Mouse (Mus musculus) lung, embryonic 15.5 days (tissue): ENCODE results near the gene Alkbh7. TPM values are rescaled to one million over a fixed set of nuclear protein-coding genes. Genes with fewer than 3 reads are reported as not detected.

ENCODE experiments used
- ATAC-seq: fragments of 200-750 bp; cut with Nextera tagmentation; 2 replicates; pipeline ENCODE4 v1.8.0; 2017; ENCODE audit warnings: moderate number of reproducible peaks, borderline replicate concordance; ENCODE audit not compliant: low FRiP score, low TSS enrichment; ENCODE audit errors: extremely low read depth
- H3K27ac ChIP-seq: fragments of 300-500 bp; sonication (generic); 2 replicates; pipeline ENCODE4 v1.5.1; 2015; ENCODE audit warnings: moderate library complexity, mild to moderate bottlenecking, inconsistent platforms
- H3K27me3 ChIP-seq: fragments of 300-500 bp; sonication (generic); 2 replicates; pipeline ENCODE4 v1.6.1; 2015; ENCODE audit warnings: inconsistent platforms
- H3K36me3 ChIP-seq: fragments of 300-500 bp; sonication (generic); 2 replicates; pipeline ENCODE4 v1.6.1; 2015; ENCODE audit warnings: inconsistent platforms
- H3K4me1 ChIP-seq: fragments of 300-500 bp; sonication (generic); 2 replicates; pipeline ENCODE4 v1.6.1; 2015; ENCODE audit warnings: inconsistent platforms
- H3K4me2 ChIP-seq: fragments of 300-500 bp; sonication (generic); 2 replicates; pipeline ENCODE4 v1.6.1; 2015; ENCODE audit warnings: inconsistent platforms, mild to moderate bottlenecking, moderate library complexity
- H3K4me3 ChIP-seq: fragments of 300-500 bp; sonication (generic); 2 replicates; pipeline ENCODE4 v1.5.1; 2015; ENCODE audit warnings: mild to moderate bottlenecking, inconsistent platforms
- H3K9ac ChIP-seq: fragments of 300-500 bp; sonication (generic); 2 replicates; pipeline ENCODE4 v1.6.1; 2015; ENCODE audit warnings: inconsistent platforms
- H3K9me3 ChIP-seq: fragments of 300-500 bp; sonication (generic); 2 replicates; pipeline ENCODE4 v1.6.1; 2016; ENCODE audit warnings: inconsistent platforms
- WGBS: fragments of 180-500 bp; shearing (Covaris S2); methylation state at CpG from one replicate; pipeline ENCODE4 v1.1.7; 2015; 5-methylcytosine and 5-hydroxymethylcytosine counted together
- polyA plus RNA-seq: library from polyadenylated mRNA; unstranded; fragments of >200 nt; fragmentation: Nextera tagmentation; extraction: Ambion mirVana; gene quantifications from 2 replicates; pipeline ENCODE4 v1.2.1, GENCODE M21; 2015

Gene Alkbh7
- polyA plus RNA-seq, 1 experiment from 2014 or later = 40.0 TPM

- Histone ChIP-seq H3K4me1 (peaks cover 22% of the 10 kb centered on the region), H3K9ac (peak overlapping the region; percentile 76), H3K27ac (peak overlapping the region; percentile 91), H3K4me3 (peak overlapping the region; percentile 79), H3K36me3 (peaks cover 31% of the 10 kb centered on the region), H3K27me3 (no peaks in the 10 kb centered on the region), H3K4me2 (peak overlapping the region; percentile 89), H3K9me3 (no peaks in the 10 kb centered on the region)
- under 1% methylated on average over 19 of the region's 19 CpGs for WGBS
- ATAC-seq = peak; percentile 37
These were observed 13.7 kb downstream of the Alkbh7 start for GRCm38 (mm10) chr17:57010911-57011235.

GRCm38 (mm10) chr17:57011236-57012141 lies 14.3 kb downstream of the Alkbh7 start, which contains the start of the genes Gtf2f1 and Gm17949:
Gene Gtf2f1, minus strand, starts transcription at chr17:57011288.
Gene Gm17949, plus strand, starts transcription at chr17:57011469.
- Histone ChIP-seq H3K4me3 (peak within 1 kb of the TSS; percentile 79), H3K36me3 (peaks cover 25% of the 10 kb centered on the region), H3K9me3 (no peaks in the 10 kb centered on the region), H3K27me3 (no peaks in the 10 kb centered on the region), H3K4me1 (peaks cover 22% of the 10 kb centered on the region), H3K4me2 (peak within 1 kb of the TSS; percentile 89), H3K27ac (peak within 1 kb of the TSS; percentile 91), H3K9ac (peak within 1 kb of the TSS; percentile 76)
- WGBS = under 1% methylated on average over 51 of the region's 51 CpGs
- ATAC-seq = peak; percentile 89

DNA sequence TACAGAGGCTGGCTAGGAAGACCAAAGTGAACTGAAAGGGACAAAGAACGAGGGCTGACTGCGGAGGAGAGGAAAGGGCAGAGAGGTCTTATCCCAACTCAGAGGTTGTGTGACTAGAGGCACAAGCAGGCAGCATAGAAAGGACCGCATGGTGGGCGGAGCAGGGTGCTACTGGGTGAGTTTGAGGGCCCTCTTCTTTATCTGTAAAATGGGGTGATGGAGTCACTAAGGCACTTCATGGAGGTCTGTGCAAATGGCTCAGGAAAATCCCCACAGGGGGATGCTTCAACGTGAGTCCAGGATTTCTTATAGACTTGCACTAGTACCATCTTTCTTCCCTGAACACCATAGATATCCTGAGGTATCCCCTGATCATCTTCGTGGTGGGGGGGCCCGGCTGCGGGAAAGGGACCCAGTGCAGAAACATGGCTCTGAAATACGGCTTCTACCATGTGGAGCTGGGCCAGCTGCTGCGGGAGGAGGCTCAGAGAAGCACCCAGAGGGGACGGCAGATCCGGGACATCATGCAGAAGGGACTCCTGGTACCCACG lies 15.2 kb downstream of the Alkbh7 start:
- H3K4me1 ChIP-seq = peaks cover 22% of the 10 kb centered on the region
- ATAC-seq = no peak
- WGBS = 62% methylated on average over 13 of the region's 13 CpGs
- peak overlapping the region; percentile 65 for H3K9ac ChIP-seq
- H3K9me3 ChIP-seq = no peaks in the 10 kb centered on the region
- H3K4me2 ChIP-seq = peak overlapping the region; percentile 83
- H3K4me3 ChIP-seq = peak overlapping the region; percentile 79
- peaks cover 16% of the 10 kb centered on the region for H3K36me3 ChIP-seq
- peak overlapping the region; percentile 91 for H3K27ac ChIP-seq
- no peaks in the 10 kb centered on the region for H3K27me3 ChIP-seq

DNA sequence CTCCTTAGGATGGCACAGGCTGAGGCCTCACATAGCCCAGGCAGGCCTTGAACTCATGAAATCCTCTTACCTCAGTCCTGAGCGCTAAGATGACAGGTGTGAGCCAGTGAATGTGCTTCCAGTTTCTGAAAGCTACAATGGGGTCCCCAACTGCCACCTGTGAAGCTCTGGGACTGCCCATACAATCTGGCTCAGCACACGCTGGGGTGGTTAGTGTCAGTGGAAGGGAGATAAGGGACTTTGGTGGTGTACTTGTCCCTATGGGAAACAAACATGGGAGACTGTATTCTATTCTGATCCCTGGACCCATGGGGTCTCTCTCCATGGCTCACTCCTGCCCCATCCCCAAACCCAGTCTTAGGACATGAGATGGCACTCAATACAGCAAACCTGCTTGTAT lies 22.6 kb downstream of the Alkbh7 start:
- peaks cover 52% of the 10 kb centered on the region for H3K36me3 ChIP-seq
- 77% methylated on average over 2 of the region's 2 CpGs for WGBS
- no peaks in the 10 kb centered on the region for H3K27me3 ChIP-seq
- H3K4me1 ChIP-seq = no peaks in the 10 kb centered on the region
- H3K27ac ChIP-seq = no peak overlapping the region
- H3K9me3 ChIP-seq = no peaks in the 10 kb centered on the region
- ATAC-seq = no peak
- H3K9ac ChIP-seq = no peak overlapping the region
- no peak overlapping the region for H3K4me2 ChIP-seq
- H3K4me3 ChIP-seq = no peak overlapping the region

DNA sequence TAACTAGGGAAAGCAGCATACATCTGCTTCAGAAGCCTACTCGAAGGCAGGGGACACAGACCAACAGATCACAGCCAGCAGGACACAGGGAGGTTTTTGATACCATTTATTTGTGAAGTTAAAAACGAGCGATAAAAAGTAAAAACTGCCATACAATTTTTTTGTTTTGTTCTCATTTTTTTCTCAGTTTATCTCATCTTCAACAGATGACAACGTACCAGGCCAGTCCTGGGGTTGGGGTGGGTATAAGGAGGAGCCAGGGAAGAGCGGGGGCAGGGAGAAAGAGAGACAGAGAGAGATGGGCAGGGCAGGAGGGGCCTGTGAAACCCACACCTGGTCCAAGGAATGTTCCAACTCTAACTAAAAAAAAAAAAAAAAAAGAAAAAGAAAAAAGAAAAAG lies 23.8 kb downstream of the Alkbh7 start:
- H3K36me3 ChIP-seq = peaks cover 65% of the 10 kb centered on the region

DNA sequence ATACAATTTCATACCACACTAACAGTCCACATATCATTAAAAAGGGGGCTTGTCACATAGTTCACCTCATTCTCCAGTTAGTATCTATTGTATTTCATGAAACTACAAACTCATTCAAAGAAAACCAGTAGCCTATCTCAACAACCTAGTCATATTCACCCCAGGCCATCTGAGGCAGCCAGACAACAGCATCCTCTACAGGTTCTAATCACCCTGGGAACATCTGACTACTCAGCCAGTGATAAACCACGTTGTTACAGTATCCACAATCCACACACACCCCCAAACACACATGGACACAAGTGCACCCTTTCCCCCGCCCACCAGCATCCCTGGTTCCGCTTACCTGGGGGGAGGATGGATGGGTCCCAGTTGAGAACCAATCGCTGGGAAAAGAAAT lies 30.3 kb downstream of the Alkbh7 start:
- peaks cover 17% of the 10 kb centered on the region for H3K4me1 ChIP-seq
- H3K27me3 ChIP-seq = no peaks in the 10 kb centered on the region
- peaks cover 65% of the 10 kb centered on the region for H3K36me3 ChIP-seq
- no peaks in the 10 kb centered on the region for H3K9me3 ChIP-seq
- no peak overlapping the region for H3K9ac ChIP-seq
- H3K4me3 ChIP-seq = no peak overlapping the region
- no peak overlapping the region for H3K27ac ChIP-seq
- no peak overlapping the region for H3K4me2 ChIP-seq
- no peak for ATAC-seq
- 88% methylated on average over 4 of the region's 4 CpGs for WGBS

More for the DNA sequence above, 23.8 kb downstream of the Alkbh7 start:
- Histone ChIP-seq H3K9ac (no peak overlapping the region), H3K4me3 (no peak overlapping the region), H3K27me3 (no peaks in the 10 kb centered on the region), H3K9me3 (no peaks in the 10 kb centered on the region), H3K4me2 (no peak overlapping the region), H3K4me1 (no peaks in the 10 kb centered on the region), H3K27ac (no peak overlapping the region)
- 92% methylated on average over 5 of the region's 5 CpGs for WGBS
- ATAC-seq = no peak

GRCm38 (mm10) chr17:57029691-57030090 lies 32.6 kb downstream of the Alkbh7 start:
- Histone ChIP-seq H3K9me3 (no peaks in the 10 kb centered on the region), H3K4me2 (peak overlapping the region; percentile 86), H3K9ac (peak overlapping the region; percentile 100), H3K36me3 (peaks cover 43% of the 10 kb centered on the region), H3K4me1 (peaks cover 17% of the 10 kb centered on the region), H3K27ac (no peak overlapping the region), H3K27me3 (no peaks in the 10 kb centered on the region), H3K4me3 (peak overlapping the region; percentile 77)
- WGBS = 30% methylated on average over 8 of the region's 8 CpGs
- ATAC-seq = no peak

DNA sequence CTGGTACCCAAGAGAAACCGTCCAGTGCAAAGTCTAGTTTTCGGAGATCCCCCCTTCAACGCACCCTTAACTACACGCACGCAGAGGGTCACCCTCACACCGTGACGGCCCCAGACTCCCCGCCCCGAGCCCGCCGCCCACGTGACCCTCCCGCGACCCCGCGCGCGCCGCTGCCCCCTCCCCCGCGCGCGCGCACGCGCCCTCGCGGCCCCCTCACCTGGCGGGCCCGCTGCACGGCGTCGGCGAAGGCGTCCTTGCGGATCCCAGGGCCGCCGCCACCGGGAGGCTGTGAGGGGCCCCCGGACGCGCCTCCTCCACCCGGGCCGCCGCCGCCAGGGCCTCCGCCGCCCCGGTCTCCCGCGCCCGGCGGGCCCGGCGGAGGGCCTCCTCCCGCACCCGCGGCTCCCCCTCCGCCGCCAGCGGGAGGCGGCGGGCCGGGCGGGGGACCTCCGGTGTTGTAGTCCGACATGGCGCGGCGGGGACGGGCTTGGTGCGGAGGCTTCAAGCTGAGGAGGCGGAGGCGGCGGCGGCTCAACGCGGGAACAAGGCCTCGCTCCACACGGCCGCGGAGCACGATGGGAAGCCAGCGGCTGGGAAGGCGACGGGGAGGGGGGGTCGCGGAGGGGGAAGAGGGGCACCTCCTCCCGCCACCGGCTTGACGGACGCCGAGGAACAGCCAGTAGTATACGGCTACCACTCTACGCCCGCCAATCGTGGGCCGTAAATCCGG lies 34.0 kb downstream of the Alkbh7 start, which contains the start of gene Khsrp:
Gene Khsrp, minus strand, starts transcription at position 592 of the 730 bp plus-strand sequence.
- no peak for ATAC-seq
- H3K27ac ChIP-seq = peak within 1 kb of the TSS; percentile 95
- H3K4me1 ChIP-seq = peaks cover 17% of the 10 kb centered on the region
- peak within 1 kb of the TSS; percentile 86 for H3K4me2 ChIP-seq
- H3K27me3 ChIP-seq = no peaks in the 10 kb centered on the region
- H3K4me3 ChIP-seq = peak within 1 kb of the TSS; percentile 77
- peaks cover 29% of the 10 kb centered on the region for H3K36me3 ChIP-seq
- H3K9me3 ChIP-seq = no peaks in the 10 kb centered on the region
- WGBS = 2% methylated on average over 94 of the region's 99 CpGs
- H3K9ac ChIP-seq = peak within 1 kb of the TSS; percentile 100

- Histone ChIP-seq H3K36me3 (peaks cover 21% of the 10 kb centered on the region), H3K27me3 (no peaks in the 10 kb centered on the region), H3K9me3 (no peaks in the 10 kb centered on the region), H3K27ac (peak overlapping the region; percentile 86), H3K4me1 (peaks cover 17% of the 10 kb centered on the region), H3K4me2 (peak overlapping the region; percentile 67), H3K9ac (peak overlapping the region; percentile 100), H3K4me3 (peak overlapping the region; percentile 77)
- under 1% methylated on average over 38 of the region's 38 CpGs for WGBS
- peak; percentile 96 for ATAC-seq
These were observed 34.7 kb downstream of the Alkbh7 start for GRCm38 (mm10) chr17:57031661-57032420.

GRCm38 (mm10) chr17:57032854-57033253 lies 35.7 kb downstream of the Alkbh7 start:
- Histone ChIP-seq H3K4me2 (peak overlapping the region; percentile 67; the same call in 1 of the 2 replicates), H3K4me3 (peak overlapping the region; percentile 40; the same call in 1 of the 2 replicates)

DNA sequence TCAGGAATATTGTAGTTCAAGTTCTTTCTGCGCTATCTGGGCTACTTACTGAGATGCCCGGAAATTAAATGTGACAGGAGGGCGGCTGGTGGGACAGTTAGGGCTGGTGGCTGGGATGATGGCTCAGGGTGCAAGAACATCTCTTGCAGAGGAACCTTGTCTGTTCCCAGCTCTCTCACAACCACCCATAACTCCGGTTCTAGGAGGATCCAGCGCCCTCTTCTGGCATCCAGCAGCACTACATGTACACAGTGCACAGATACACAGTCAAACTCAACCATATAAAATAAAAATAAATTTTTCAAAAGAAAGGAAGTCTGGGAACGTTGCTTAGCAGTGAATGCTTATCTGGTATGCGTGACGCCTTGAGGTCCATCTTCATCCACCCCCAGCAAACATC lies 41.8 kb downstream of the Alkbh7 start:
- 36% methylated on average over 8 of the region's 8 CpGs for WGBS
- H3K27ac ChIP-seq = no peak overlapping the region
- H3K36me3 ChIP-seq = no peaks in the 10 kb centered on the region
- H3K4me1 ChIP-seq = no peaks in the 10 kb centered on the region
- peaks cover 8% of the 10 kb centered on the region; the same call in 1 of the 2 replicates for H3K27me3 ChIP-seq
- no peaks in the 10 kb centered on the region for H3K9me3 ChIP-seq
- no peak overlapping the region for H3K9ac ChIP-seq
- no peak overlapping the region for H3K4me3 ChIP-seq
- H3K4me2 ChIP-seq = no peak overlapping the region
- ATAC-seq = no peak

More at GRCm38 (mm10) chr17:57032854-57033253, 35.7 kb downstream of the Alkbh7 start:
- ATAC-seq = no peak
- Histone ChIP-seq H3K9me3 (no peaks in the 10 kb centered on the region), H3K9ac (no peak overlapping the region; the same call in 1 of the 2 replicates), H3K27me3 (no peaks in the 10 kb centered on the region), H3K4me1 (peaks cover 17% of the 10 kb centered on the region), H3K27ac (no peak overlapping the region), H3K36me3 (peaks cover 11% of the 10 kb centered on the region)
- 83% methylated on average over 4 of the region's 4 CpGs for WGBS
